Mouse (Mus musculus): ENCODE measurements around the gene Klhl10.

DNA sequence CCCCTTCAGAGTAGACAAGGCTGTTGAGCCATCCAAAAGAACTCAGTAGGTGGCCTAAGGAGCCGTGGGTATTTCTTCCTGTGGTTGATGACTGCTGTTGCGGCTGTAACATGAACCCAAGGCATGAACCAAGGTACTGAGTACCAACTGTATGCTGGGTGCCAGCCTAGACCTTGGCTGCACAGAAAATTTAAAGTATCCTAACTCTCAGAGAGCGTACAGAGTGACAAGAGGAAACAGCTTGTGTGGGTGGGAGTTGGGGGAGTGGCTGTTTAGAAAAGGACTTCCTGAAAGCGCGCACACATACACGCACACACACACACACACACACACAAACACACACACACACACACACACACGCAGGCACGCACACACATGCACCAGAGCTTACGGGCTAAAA is 42.4 kb upstream of the Klhl10 start:
- no peak for TF ChIP-seq CTCF (IDR thresholded peaks at IDR 0.05; ENCODE audit: low read depth)
- TF ChIP-seq EP300 (IDR thresholded peaks at IDR 0.05; ENCODE audit: low read depth), result no peak

Measured in heart, postnatal 0 days (tissue).